Mouse (Mus musculus) ES-Bruce4 (cell line): ENCODE results near the gene Slc25a48. TPM values are rescaled to one million over a fixed set of nuclear protein-coding genes. Genes with fewer than 3 reads are reported as not detected.

Source experiments
- H3K27ac ChIP-seq: 2 replicates; pipeline ENCODE4 v1.5.1; 2012; ENCODE audit warnings: low read length, inconsistent platforms; ENCODE audit not compliant: insufficient read depth
- H3K27me3 ChIP-seq: 2 replicates; pipeline ENCODE4 v1.6.1; 2012; ENCODE audit warnings: mild to moderate bottlenecking, low read length, inconsistent platforms; ENCODE audit not compliant: control insufficient read depth, poor library complexity, insufficient read depth, severe bottlenecking
- H3K36me3 ChIP-seq: 2 replicates; pipeline ENCODE4 v1.6.1; 2012; ENCODE audit warnings: inconsistent platforms, mild to moderate bottlenecking, low read length, moderate library complexity; ENCODE audit not compliant: control insufficient read depth, poor library complexity, insufficient read depth, severe bottlenecking
- H3K4me1 ChIP-seq: one replicate; pipeline ENCODE4 v1.8.1; 2011; ENCODE audit warnings: low read length; ENCODE audit not compliant: control insufficient read depth, insufficient read depth
- H3K4me3 ChIP-seq: 2 replicates; pipeline ENCODE4 v1.5.1; 2011; ENCODE audit warnings: low read depth, mild to moderate bottlenecking, low read length
- H3K9ac ChIP-seq: 2 replicates; pipeline ENCODE4 v1.6.1; 2012; ENCODE audit warnings: low read depth, mild to moderate bottlenecking, inconsistent platforms; ENCODE audit not compliant: poor library complexity, severe bottlenecking
- H3K9me3 ChIP-seq: replicated peaks from 2 replicates; pipeline ENCODE4 v1.6.1; 2012; ENCODE audit warnings: mild to moderate bottlenecking, low read length, inconsistent platforms; ENCODE audit not compliant: control insufficient read depth, poor library complexity, insufficient read depth, severe bottlenecking
- CTCF ChIP-seq: IDR thresholded peaks from one replicate; pipeline ENCODE4 v1.8.1; 2011; ENCODE audit warnings: low read depth, low read length
- EP300 ChIP-seq: IDR thresholded peaks from 2 replicates; pipeline ENCODE4 v1.6.1; 2011; ENCODE audit warnings: low read depth, low read length; ENCODE audit not compliant: insufficient read depth
- POLR2A ChIP-seq: IDR thresholded peaks from one replicate; pipeline ENCODE4 v1.8.1; 2011; ENCODE audit warnings: low read length; ENCODE audit not compliant: insufficient read depth
- polyA plus RNA-seq: library from polyadenylated mRNA; stranded (reverse); fragments of >200 nt; gene quantifications from 2 replicates; pipeline ENCODE4 v1.2.4, GENCODE M21; 2011; ENCODE audit warnings: low read depth; ENCODE audit not compliant: missing spikeins, insufficient read depth, insufficient read length

Gene Slc25a48
- polyA plus RNA-seq, 1 experiment = 0.42 TPM

DNA sequence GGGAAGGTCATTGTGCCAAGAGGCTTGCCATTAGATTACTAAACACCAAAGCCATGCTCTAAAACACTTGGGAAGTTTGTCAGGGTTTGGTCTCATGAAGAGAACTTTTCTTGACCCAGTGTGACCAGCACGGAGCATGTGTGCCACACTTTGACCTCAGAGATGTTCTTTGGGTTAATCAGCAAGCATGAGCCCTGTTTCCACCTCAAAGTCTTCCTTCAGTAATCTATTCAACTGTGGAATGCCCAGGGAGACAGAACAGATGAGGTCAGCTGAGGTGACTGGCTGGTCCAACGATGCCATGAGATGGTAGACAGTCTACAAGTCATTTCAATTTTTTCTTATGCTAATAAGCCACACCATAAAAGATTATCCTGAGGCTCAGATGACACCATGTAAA, 71.6 kb downstream of the Slc25a48 start:
- TF ChIP-seq CTCF (no peak), EP300 (no peak), POLR2A (no peak)
- H3K27me3 ChIP-seq = no peaks in the 10 kb centered on the region
- H3K9ac ChIP-seq = no peak overlapping the region
- H3K36me3 ChIP-seq = no peaks in the 10 kb centered on the region
- H3K9me3 ChIP-seq = no peaks in the 10 kb centered on the region
- H3K4me3 ChIP-seq = no peak overlapping the region
- no peaks in the 10 kb centered on the region for H3K4me1 ChIP-seq
- H3K27ac ChIP-seq = no peak overlapping the region

DNA sequence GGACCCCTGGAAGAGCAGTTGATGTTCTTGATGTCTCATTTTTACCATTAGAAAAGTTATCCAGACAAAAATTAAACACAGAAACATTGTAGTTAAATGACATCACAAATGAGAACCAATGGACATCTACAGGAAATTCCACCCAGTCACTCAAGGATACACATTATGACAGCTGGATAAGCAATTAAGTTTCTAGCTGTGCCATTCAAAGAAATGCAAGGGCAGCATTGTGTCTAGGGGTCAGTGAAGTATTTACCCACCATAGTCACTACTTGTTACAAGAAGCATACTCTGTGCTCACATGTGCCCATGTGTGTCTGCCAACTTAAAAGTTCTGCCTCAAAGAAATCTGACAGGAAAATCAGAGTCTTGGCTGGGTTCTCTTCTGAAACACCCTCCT, 75.4 kb downstream of the Slc25a48 start:
- H3K36me3 ChIP-seq = no peaks in the 10 kb centered on the region
- no peak overlapping the region for H3K9ac ChIP-seq
- no peak for TF ChIP-seq CTCF
- TF ChIP-seq EP300 = no peak
- no peak for TF ChIP-seq POLR2A
- no peak overlapping the region for H3K27ac ChIP-seq
- H3K9me3 ChIP-seq = no peaks in the 10 kb centered on the region
- no peaks in the 10 kb centered on the region for H3K4me1 ChIP-seq
- H3K27me3 ChIP-seq = 0 out of 2 replicates have a peak, but pooled peaks cover 1% of the 10 kb centered on the region
- no peak overlapping the region for H3K4me3 ChIP-seq

DNA sequence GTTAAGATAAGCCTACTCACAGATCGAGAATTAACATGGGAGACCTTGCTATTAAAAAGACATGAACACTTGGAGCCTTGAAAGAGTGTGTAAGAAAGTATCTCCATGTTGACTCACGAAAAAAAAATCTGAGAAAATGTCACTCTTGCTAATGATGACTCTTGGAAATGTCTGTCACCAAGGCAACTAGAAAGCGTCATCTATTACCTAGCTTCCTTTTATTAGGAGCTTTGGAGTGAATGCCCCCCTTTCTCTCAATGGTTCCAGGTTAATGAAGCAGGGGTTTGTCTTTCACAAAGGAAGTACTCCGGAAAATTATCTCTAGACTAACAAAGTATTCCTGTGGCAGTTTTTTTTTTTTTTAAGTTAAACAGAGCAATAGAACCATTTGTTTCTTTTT, 78.2 kb downstream of the Slc25a48 start:
- Histone ChIP-seq H3K36me3 (no peaks in the 10 kb centered on the region), H3K27me3 (0 out of 2 replicates have a peak, but pooled peaks cover 1% of the 10 kb centered on the region), H3K9ac (no peak overlapping the region), H3K27ac (no peak overlapping the region), H3K4me3 (no peak overlapping the region), H3K4me1 (no peaks in the 10 kb centered on the region), H3K9me3 (no peaks in the 10 kb centered on the region)
- TF ChIP-seq POLR2A (no peak), EP300 (no peak), CTCF (no peak)

DNA sequence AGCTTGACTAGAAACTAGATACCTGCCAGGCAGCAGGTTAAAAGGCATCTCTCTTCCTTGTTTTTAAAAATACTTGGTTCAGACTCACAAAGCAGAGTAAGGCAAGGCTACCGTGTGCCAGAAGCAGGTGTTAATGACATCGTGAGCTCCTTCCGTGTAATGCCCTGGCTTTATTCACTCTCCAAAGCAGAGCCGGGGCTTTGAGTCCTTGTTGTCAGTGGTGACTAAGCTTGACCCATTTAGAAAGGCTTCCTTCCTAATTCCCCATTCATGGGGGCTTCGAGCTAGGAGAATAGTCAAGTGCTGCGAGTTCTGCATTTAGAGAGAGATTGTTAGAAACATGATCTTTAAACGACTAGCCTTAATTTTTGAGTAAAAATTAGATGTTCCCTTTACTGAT, 78.7 kb downstream of the Slc25a48 start:
- Histone ChIP-seq H3K27me3 (0 out of 2 replicates have a peak, but pooled peaks cover 1% of the 10 kb centered on the region), H3K27ac (no peak overlapping the region), H3K9me3 (no peaks in the 10 kb centered on the region), H3K9ac (no peak overlapping the region), H3K4me1 (no peaks in the 10 kb centered on the region), H3K36me3 (no peaks in the 10 kb centered on the region), H3K4me3 (no peak overlapping the region)
- TF ChIP-seq EP300 (no peak), CTCF (no peak), POLR2A (no peak)

DNA sequence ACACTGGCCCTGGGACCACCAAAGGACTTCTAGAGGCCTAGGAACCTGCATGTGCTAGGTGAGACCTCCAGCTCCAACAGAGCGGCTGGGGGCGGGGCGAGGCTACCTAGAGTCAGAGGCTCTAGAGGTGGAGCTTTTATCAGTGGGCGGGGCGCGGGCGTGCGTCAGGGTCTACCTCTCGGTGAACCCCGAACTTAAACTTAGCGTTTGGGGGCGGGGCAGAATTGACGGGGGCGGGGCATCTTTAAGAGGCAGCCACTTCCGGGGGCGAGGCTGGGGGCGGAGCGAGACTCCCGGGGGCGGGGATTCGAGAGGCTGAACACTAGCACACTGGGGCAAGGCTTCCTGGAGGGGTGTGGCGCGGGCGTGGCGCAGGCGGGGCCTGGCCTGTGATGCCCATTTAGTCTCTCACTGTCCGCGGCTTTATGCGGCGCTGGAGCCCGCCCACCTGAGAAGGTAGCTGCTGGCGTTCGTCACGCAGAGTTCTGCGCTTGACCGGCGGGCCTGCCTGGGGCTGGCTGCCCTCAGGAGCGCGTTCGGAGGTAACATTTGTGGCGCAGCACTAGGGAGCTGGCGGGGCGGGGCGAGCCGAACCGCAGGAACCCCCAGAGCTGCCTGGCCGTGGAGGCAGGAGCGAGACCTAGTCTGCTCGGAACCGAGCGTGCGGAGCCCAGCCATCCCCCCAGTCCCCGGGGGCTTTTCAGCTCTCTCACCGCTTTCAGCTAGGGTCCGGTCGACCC, 84.1 kb downstream of the Slc25a48 start, which contains the start of gene Fbxl21:
Gene Fbxl21 (plus strand): TSS at position 392 of the 740 bp plus-strand sequence.
- Histone ChIP-seq H3K27ac (no peak within 1 kb of the TSS), H3K9me3 (no peaks in the 10 kb centered on the region), H3K4me1 (no peaks in the 10 kb centered on the region), H3K9ac (peak within 1 kb of the TSS; percentile 56; the same call in 1 of the 2 replicates), H3K36me3 (no peaks in the 10 kb centered on the region), H3K27me3 (no peaks in the 10 kb centered on the region), H3K4me3 (peak within 1 kb of the TSS; percentile 64)
- TF ChIP-seq EP300 = 0 out of 2 replicates have a peak, but pooled peaks have one; percentile 31
- no peak for TF ChIP-seq CTCF
- TF ChIP-seq POLR2A = peak; percentile 98

DNA sequence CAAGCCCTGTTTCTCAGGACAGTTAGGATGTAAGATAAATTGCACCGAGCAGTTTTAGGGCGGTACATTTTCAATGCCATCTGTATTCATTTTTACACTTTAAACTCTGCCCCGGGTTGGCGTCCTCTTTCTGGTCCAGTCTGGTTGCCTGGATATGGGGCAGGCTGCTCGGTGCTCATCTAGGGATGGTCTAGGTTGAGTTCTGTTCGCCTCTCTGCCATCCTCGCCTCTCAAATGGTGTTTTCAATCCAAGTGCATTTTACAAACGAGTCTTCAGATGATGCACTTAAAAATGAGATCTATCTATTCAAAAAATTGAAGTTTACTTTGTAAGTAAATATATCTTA, 84.6 kb downstream of the Slc25a48 start:
- Histone ChIP-seq H3K9me3 (no peaks in the 10 kb centered on the region), H3K4me1 (no peaks in the 10 kb centered on the region), H3K27me3 (no peaks in the 10 kb centered on the region), H3K4me3 (peak overlapping the region; percentile 64), H3K36me3 (no peaks in the 10 kb centered on the region), H3K9ac (peak overlapping the region; percentile 56; the same call in 1 of the 2 replicates), H3K27ac (no peak overlapping the region)
- TF ChIP-seq CTCF = no peak
- no peak for TF ChIP-seq POLR2A
- no peak for TF ChIP-seq EP300

Other genes starting within 250 kb of the Slc25a48 start
- gene Neurog1, start 186.2 kb upstream of the Slc25a48 start, polyA plus RNA-seq = 0.36 TPM in 1 of 2 replicates, not detected in the other
- 2.3 and 3.3 TPM in 2 replicates for gene Cxcl14, start 141.8 kb upstream of the Slc25a48 start, polyA plus RNA-seq
- not detected in 2 replicates for gene Gm3045, start 11.8 kb upstream of the Slc25a48 start, polyA plus RNA-seq
- not detected in 2 replicates for gene Il9, start 43.9 kb downstream of the Slc25a48 start, polyA plus RNA-seq
- 2.3 and 2.7 TPM in 2 replicates for gene Fbxl21, start 84.1 kb downstream of the Slc25a48 start, polyA plus RNA-seq
- not detected in 2 replicates for gene Lect2, start 110.1 kb downstream of the Slc25a48 start, polyA plus RNA-seq
- 1.0 and 1.9 TPM in 2 replicates for gene Tgfbi, start 171.2 kb downstream of the Slc25a48 start, polyA plus RNA-seq